Comparison of ENCODE assay signal across 5 mouse cellular contexts in genomic region chr17:8326877-8327276, GRCm38 (mm10). TPM values are rescaled to one million over a fixed set of nuclear protein-coding genes. Genes with fewer than 3 reads are reported as not detected.
"Had no signal": no experiment of that assay in that cellular context is flagged by ENCODE, and none has a peak within 500 bp of the region (broad histone marks: within the 10 kb centered on the region; RNA-seq: fewer than 3 reads in every experiment).

No protein-coding gene starts in this region.

RNA-seq across cellular contexts. Expression of gene Prr18, which starts 10.4 kb away (rescaled TPM):
- polyA plus RNA-seq: liver, postnatal 0 days had no signal

RNA-seq across cellular contexts. Expression of gene T2, which starts 28.9 kb away (rescaled TPM):
- polyA plus RNA-seq: liver, adult 2 months; liver, embryonic 15.5 days; liver, embryonic 16.5 days; liver, postnatal 0 days; macrophage had no signal
